Mouse (Mus musculus) G1E (cell line): ENCODE results near the gene Slco1a6. TPM values are rescaled to one million over a fixed set of nuclear protein-coding genes. Genes with fewer than 3 reads are reported as not detected.
A peak's percentile ranks its signal among the peaks of the same experiment; 100 is the strongest.
"Not testable (repeated sequence)": the region's sequence is repeated elsewhere in the genome, so short reads cannot be mapped to it uniquely, and the experiment has no call there.

ENCODE experiments used
- ATAC-seq: 2 replicates; pipeline ENCODE4 v1.8.0; 2016; ENCODE audit warnings: mild to moderate bottlenecking; ENCODE audit not compliant: insufficient number of reproducible peaks, poor library complexity, low FRiP score, severe bottlenecking; ENCODE audit errors: extremely low read depth
- DNase-seq: peaks from one replicate; pipeline ENCODE4 v3.0.0; 2012; ENCODE audit warnings: low spot score
- H3K27me3 ChIP-seq: 2 replicates; pipeline ENCODE4 v1.6.1; 2012; ENCODE audit warnings: mild to moderate bottlenecking, low read length, inconsistent platforms; ENCODE audit not compliant: insufficient read depth
- H3K36me3 ChIP-seq: replicated peaks from 2 replicates; pipeline ENCODE3; 2012; ENCODE audit warnings: mild to moderate bottlenecking, inconsistent platforms
- H3K4me1 ChIP-seq: 2 replicates; pipeline ENCODE4 v1.6.1; 2012; ENCODE audit warnings: low read depth, low read length, inconsistent platforms, mixed read lengths; ENCODE audit not compliant: insufficient read depth
- H3K4me3 ChIP-seq: 2 replicates; pipeline ENCODE4 v1.5.1; 2012; ENCODE audit warnings: low read depth, mild to moderate bottlenecking, inconsistent platforms, low read length, moderate library complexity, mixed read lengths
- H3K9me3 ChIP-seq: replicated peaks from 2 replicates; pipeline ENCODE4 v1.6.1; 2012; ENCODE audit warnings: inconsistent platforms
- CTCF ChIP-seq: IDR thresholded peaks from 2 replicates; pipeline ENCODE4 v1.5.1; 2012; ENCODE audit warnings: low read depth, low read length, inconsistent platforms, mixed read lengths
- GATA1 ChIP-seq: IDR thresholded peaks from 2 replicates; pipeline ENCODE4 v1.6.1; 2012; ENCODE audit warnings: borderline replicate concordance, low read length, inconsistent platforms, mixed read lengths
- GATA2 ChIP-seq: IDR thresholded peaks from 2 replicates; pipeline ENCODE4 v1.6.1; 2012; ENCODE audit warnings: low read depth, low read length, inconsistent platforms, borderline replicate concordance
- POLR2AphosphoS5 ChIP-seq: IDR thresholded peaks from 2 replicates; pipeline ENCODE4 v1.6.1; 2012; ENCODE audit warnings: low read depth, low read length, inconsistent platforms; ENCODE audit not compliant: insufficient replicate concordance
- TAL1 ChIP-seq: conservative IDR thresholded peaks from 2 replicates; pipeline ENCODE4 v1.6.1; 2012; ENCODE audit warnings: low read depth, low read length, inconsistent platforms, mixed read lengths
- polyA plus RNA-seq: library from polyadenylated mRNA; stranded (reverse); fragments of >175 nt; gene quantifications from 2 replicates; pipeline ENCODE4 v1.2.3, GENCODE M21; 2012
- total RNA-seq, 2 experiments: library from RNA; stranded (forward) in 1 of 2; stranded (reverse) in 1 of 2; fragments of 200-1000 nt in 1 of 2; fragments of >200 nt in 1 of 2; fragmentation: Nextera tagmentation in 1 of 2; gene quantifications; 2 replicates each; pipeline ENCODE4 v1.2.3; 2014 to 2017

Gene Slco1a6
- total and polyA plus RNA-seq, 3 experiments, result 1.1 TPM; not detected in 2

GRCm38 (mm10) chr6:142200524-142200923 lies 7.8 kb downstream of the Slco1a6 start:
- peak; percentile 57 for ATAC-seq
- no peak overlapping the region for H3K4me3 ChIP-seq
- no peak for DNase-seq
- H3K9me3 ChIP-seq, result peaks cover 3% of the 10 kb centered on the region; the same call in 1 of the 2 replicates
- TF ChIP-seq GATA1 (no peak), TAL1 (no peak), CTCF (no peak)
- no peaks in the 10 kb centered on the region for H3K27me3 ChIP-seq
- peaks cover 14% of the 10 kb centered on the region; the same call in 1 of the 2 replicates for H3K4me1 ChIP-seq
- no peaks in the 10 kb centered on the region for H3K36me3 ChIP-seq

GRCm38 (mm10) chr6:142194245-142194644 lies 14.1 kb downstream of the Slco1a6 start:
- DNase-seq, result no peak
- Histone ChIP-seq H3K9me3 (no peaks in the 10 kb centered on the region), H3K27me3 (no peaks in the 10 kb centered on the region), H3K4me3 (no peak overlapping the region), H3K36me3 (no peaks in the 10 kb centered on the region), H3K4me1 (peaks cover 30% of the 10 kb centered on the region)
- ATAC-seq, result no peak
- no peak for TF ChIP-seq GATA2
- no peak for TF ChIP-seq POLR2AphosphoS5
- TF ChIP-seq CTCF, result no peak

GRCm38 (mm10) chr6:142191962-142192361 lies 16.4 kb downstream of the Slco1a6 start:
- TF ChIP-seq CTCF (no peak), GATA2 (no peak), GATA1 (no peak), TAL1 (no peak), POLR2AphosphoS5 (no peak)
- H3K4me3 ChIP-seq, result no peak overlapping the region
- DNase-seq, result no peak

GRCm38 (mm10) chr6:142187426-142187825 lies 20.9 kb downstream of the Slco1a6 start:
- H3K36me3 ChIP-seq, result no peaks in the 10 kb centered on the region

More at GRCm38 (mm10) chr6:142191962-142192361, 16.4 kb downstream of the Slco1a6 start:
- H3K36me3 ChIP-seq, result no peaks in the 10 kb centered on the region
- peaks cover 25% of the 10 kb centered on the region for H3K4me1 ChIP-seq
- ATAC-seq, result no peak; the same call in 1 of the 2 replicates
- H3K27me3 ChIP-seq, result no peaks in the 10 kb centered on the region
- H3K9me3 ChIP-seq, result no peaks in the 10 kb centered on the region

GRCm38 (mm10) chr6:142185868-142186415 lies 22.4 kb downstream of the Slco1a6 start:
- Histone ChIP-seq H3K4me3 (no peak overlapping the region), H3K36me3 (no peaks in the 10 kb centered on the region), H3K9me3 (no peaks in the 10 kb centered on the region), H3K4me1 (no peaks in the 10 kb centered on the region), H3K27me3 (no peaks in the 10 kb centered on the region)
- ATAC-seq (no peak), DNase-seq (no peak)
- no peak for TF ChIP-seq GATA2
- no peak for TF ChIP-seq GATA1
- no peak for TF ChIP-seq POLR2AphosphoS5
- no peak for TF ChIP-seq TAL1
- no peak for TF ChIP-seq CTCF

More at GRCm38 (mm10) chr6:142187426-142187825, 20.9 kb downstream of the Slco1a6 start:
- Histone ChIP-seq H3K4me1 (peaks cover 6% of the 10 kb centered on the region), H3K4me3 (no peak overlapping the region), H3K27me3 (no peaks in the 10 kb centered on the region), H3K9me3 (no peaks in the 10 kb centered on the region)
- DNase-seq (no peak), ATAC-seq (no peak)
- TF ChIP-seq GATA1 (no peak), GATA2 (no peak), POLR2AphosphoS5 (no peak), CTCF (no peak)

- H3K4me1 ChIP-seq, result no peaks in the 10 kb centered on the region
- no peaks in the 10 kb centered on the region for H3K9me3 ChIP-seq
- TF ChIP-seq TAL1, result no peak
- no peak for ATAC-seq
- DNase-seq, result no peak
- no peaks in the 10 kb centered on the region for H3K36me3 ChIP-seq
- H3K27me3 ChIP-seq, result peaks cover 2% of the 10 kb centered on the region; the same call in 1 of the 2 replicates
- H3K4me3 ChIP-seq, result no peak overlapping the region
These were observed 44.9 kb downstream of the Slco1a6 start for GRCm38 (mm10) chr6:142163406-142163805.

GRCm38 (mm10) chr6:142161171-142161570 lies 47.1 kb downstream of the Slco1a6 start:
- DNase-seq (no peak), ATAC-seq (no peak)
- no peak for TF ChIP-seq CTCF
- TF ChIP-seq TAL1, result no peak
- TF ChIP-seq GATA2, result no peak
- no peak for TF ChIP-seq GATA1
- no peak for TF ChIP-seq POLR2AphosphoS5
- Histone ChIP-seq H3K4me1 (no peaks in the 10 kb centered on the region), H3K27me3 (peaks cover 2% of the 10 kb centered on the region; the same call in 1 of the 2 replicates), H3K36me3 (no peaks in the 10 kb centered on the region), H3K4me3 (no peak overlapping the region), H3K9me3 (no peaks in the 10 kb centered on the region)

GRCm38 (mm10) chr6:142154081-142154480 lies 54.2 kb downstream of the Slco1a6 start:
- H3K9me3 ChIP-seq, ATAC-seq, DNase-seq, H3K4me1 ChIP-seq, H3K36me3 ChIP-seq, H3K27me3 ChIP-seq, H3K4me3 ChIP-seq: not testable (repeated sequence)
